Mouse (Mus musculus): ENCODE data around the gene Arrdc5. TPM values are rescaled to one million over a fixed set of nuclear protein-coding genes. Genes with fewer than 3 reads are reported as not detected.
A peak's percentile ranks its signal among the peaks of the same experiment; 100 is the strongest.

Arrdc5 gene
- polyA plus RNA-seq, 1 experiment from 2014 or later: not detected

DNA sequence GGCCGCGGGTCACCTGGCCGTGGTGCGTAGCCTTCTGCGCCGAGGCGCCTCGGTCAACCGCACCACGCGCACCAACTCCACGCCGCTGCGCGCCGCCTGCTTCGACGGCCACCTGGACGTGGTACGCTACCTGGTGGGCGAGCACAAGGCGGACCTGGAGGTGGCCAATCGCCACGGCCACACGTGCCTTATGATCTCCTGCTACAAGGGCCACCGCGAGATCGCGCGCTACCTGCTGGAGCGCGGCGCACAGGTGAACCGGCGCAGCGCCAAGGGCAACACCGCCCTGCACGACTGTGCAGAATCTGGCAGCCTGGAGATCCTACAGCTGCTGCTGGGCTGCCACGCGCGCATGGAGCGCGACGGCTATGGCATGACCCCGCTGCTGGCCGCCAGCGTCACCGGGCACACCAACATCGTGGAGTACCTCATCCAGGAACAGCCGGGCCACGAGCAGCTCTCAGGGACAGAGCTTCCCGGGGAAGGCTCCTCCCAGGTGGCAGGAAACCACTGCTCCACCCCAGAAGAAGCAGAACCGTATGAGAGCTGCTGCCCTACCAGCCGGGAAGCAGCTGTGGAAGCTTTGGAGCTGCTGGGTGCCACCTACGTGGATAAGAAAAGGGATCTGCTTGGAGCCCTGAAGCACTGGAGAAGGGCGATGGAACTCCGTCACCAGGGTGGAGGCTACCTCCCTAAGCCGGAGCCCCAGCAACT is 42.7 kb downstream of the Arrdc5 start:
- Histone ChIP-seq H3K4me1 (ENCODE audit: insufficient read depth, low read depth, low read length) (peaks cover 3% of the 10 kb centered on the region; the same call in 1 of the 2 replicates), H3K9me3 (ENCODE audit: low read length) (no peaks in the 10 kb centered on the region), H3K36me3 (ENCODE audit: insufficient read depth, low read length) (peaks cover 13% of the 10 kb centered on the region), H3K4me2 (replicated peaks; ENCODE audit: low read depth, low read length) (peak overlapping the region; percentile 90), H3K4me3 (ENCODE audit: low read depth, low read length) (peak overlapping the region; percentile 61), H3K27ac (ENCODE audit: low read length) (peak overlapping the region; percentile 96), H3K9ac (replicated peaks; ENCODE audit: low read depth) (peak overlapping the region; percentile 51), H3K27me3 (replicated peaks; ENCODE audit: insufficient read depth, low read length) (no peaks in the 10 kb centered on the region)
- DNase-seq (ENCODE audit: low spot score) (no peak), ATAC-seq (peak; percentile 0; the same call in 1 of the 2 replicates)
- no peak for TF ChIP-seq EP300 (IDR thresholded peaks at IDR 0.05)
- WGBS: 7% methylated on average over 48 of the region's 58 CpGs

DNA sequence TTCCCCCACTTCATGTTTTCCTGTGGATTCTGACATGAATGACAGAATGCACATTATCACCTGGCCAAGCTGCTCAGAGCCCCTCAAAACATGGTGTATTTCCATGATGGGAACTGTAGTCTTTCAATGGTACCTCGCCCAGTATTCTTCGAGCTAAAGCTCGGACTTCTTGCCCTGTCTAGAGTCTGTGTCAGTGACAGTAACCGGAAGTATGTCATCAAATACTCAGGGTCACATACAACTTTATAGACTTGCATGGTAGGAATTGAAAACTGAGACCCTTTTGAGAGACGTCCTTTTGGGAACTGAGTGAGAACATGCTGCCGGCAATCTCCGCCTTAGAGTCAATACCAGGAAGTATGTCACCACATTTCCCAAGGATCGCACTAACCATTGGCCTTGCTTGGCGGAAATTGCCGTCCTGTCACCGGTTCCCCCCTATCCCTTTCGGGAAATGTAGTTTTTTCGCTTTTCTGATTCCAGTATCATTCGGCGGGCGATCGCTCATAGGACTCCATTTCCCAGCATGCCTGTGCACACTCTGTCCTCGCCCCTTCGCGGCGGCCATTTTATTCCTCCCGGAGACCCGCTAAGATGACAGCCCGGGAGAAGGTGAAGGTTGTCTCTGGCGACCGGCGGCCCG is 43.7 kb downstream of the Arrdc5 start, which contains the start of gene Fem1a:
Fem1a (plus strand) TSS at position 572 of the 643 bp plus-strand sequence.
- H3K4me1 ChIP-seq (ENCODE audit: insufficient read depth, low read depth, low read length): peaks cover 3% of the 10 kb centered on the region; the same call in 1 of the 2 replicates
- H3K27ac ChIP-seq (ENCODE audit: low read length): peak within 1 kb of the TSS; percentile 96
- H3K4me3 ChIP-seq (ENCODE audit: low read depth, low read length): peak within 1 kb of the TSS; percentile 61
- peak within 1 kb of the TSS; percentile 90 for H3K4me2 ChIP-seq (replicated peaks; ENCODE audit: low read depth, low read length)
- peak within 1 kb of the TSS; percentile 51 for H3K9ac ChIP-seq (replicated peaks; ENCODE audit: low read depth)
- peak; percentile 91 for ATAC-seq
- no peaks in the 10 kb centered on the region for H3K9me3 ChIP-seq (ENCODE audit: low read length)
- TF ChIP-seq CTCF (IDR thresholded peaks at IDR 0.05) (no peak), EP300 (IDR thresholded peaks at IDR 0.05) (peak; percentile 60)
- DNase-seq (ENCODE audit: low spot score): peak; percentile 100
- WGBS: under 1% methylated on average over 28 of the region's 28 CpGs
- H3K27me3 ChIP-seq (replicated peaks; ENCODE audit: insufficient read depth, low read length): no peaks in the 10 kb centered on the region
- H3K36me3 ChIP-seq (ENCODE audit: insufficient read depth, low read length): peaks cover 13% of the 10 kb centered on the region

DNA sequence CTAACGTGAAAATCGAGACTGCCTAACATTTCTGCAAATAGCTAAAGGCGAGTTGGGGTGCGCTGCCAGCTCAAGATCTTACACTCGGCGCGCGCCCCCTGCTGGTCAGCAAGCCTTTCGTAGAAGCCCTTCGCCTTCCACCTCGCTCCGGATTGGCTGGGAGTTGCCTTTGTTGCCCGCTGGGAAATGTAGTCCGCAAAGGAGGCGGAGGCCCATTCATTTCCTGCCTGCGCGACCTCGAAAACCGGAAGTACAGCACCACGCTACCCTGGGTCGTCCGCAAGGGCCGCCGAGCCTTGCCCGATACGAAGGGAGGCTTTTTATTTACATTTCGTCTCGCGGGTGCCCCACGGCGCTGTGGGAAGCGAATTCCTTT is 44.2 kb downstream of the Arrdc5 start:
- ATAC-seq (peak; percentile 93), DNase-seq (ENCODE audit: low spot score) (peak; percentile 100)
- Histone ChIP-seq H3K27ac (ENCODE audit: low read length) (peak overlapping the region; percentile 96), H3K27me3 (replicated peaks; ENCODE audit: insufficient read depth, low read length) (no peaks in the 10 kb centered on the region), H3K36me3 (ENCODE audit: insufficient read depth, low read length) (peaks cover 13% of the 10 kb centered on the region), H3K9ac (replicated peaks; ENCODE audit: low read depth) (no peak overlapping the region), H3K4me1 (ENCODE audit: insufficient read depth, low read depth, low read length) (peaks cover 3% of the 10 kb centered on the region; the same call in 1 of the 2 replicates), H3K4me2 (replicated peaks; ENCODE audit: low read depth, low read length) (peak overlapping the region; percentile 90), H3K4me3 (ENCODE audit: low read depth, low read length) (peak overlapping the region; percentile 61), H3K9me3 (ENCODE audit: low read length) (no peaks in the 10 kb centered on the region)
- TF ChIP-seq CTCF (IDR thresholded peaks at IDR 0.05) (peak; percentile 98), EP300 (IDR thresholded peaks at IDR 0.05) (no peak)
- WGBS: under 1% methylated on average over 32 of the region's 32 CpGs

DNA sequence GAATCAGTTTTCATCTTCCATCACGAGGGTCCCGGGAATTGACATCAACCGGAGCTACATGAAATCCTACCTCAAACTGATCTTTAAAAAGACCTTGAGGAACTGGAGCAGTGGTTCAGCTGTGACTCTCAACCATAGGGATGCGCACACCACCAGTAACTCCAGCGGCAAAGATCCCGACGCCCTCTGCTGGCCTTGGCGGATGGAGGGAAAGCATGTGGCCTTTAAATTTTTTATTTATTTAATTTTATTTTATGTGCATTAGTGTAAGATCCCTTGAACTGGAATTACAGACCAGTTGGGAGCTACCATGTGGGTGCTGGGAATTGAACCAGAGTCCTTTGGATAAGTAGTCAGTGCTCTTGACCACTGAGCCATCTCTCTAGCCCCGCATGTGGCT is 44.7 kb downstream of the Arrdc5 start:
- 15% methylated on average over 9 of the region's 9 CpGs for WGBS
- H3K9ac ChIP-seq (replicated peaks; ENCODE audit: low read depth): no peak overlapping the region
- no peak for TF ChIP-seq EP300 (IDR thresholded peaks at IDR 0.05)
- TF ChIP-seq CTCF (IDR thresholded peaks at IDR 0.05): no peak
- H3K27me3 ChIP-seq (replicated peaks; ENCODE audit: insufficient read depth, low read length): no peaks in the 10 kb centered on the region
- H3K9me3 ChIP-seq (ENCODE audit: low read length): no peaks in the 10 kb centered on the region
- no peak overlapping the region for H3K27ac ChIP-seq (ENCODE audit: low read length)
- 0 out of 2 replicates have a peak overlapping the region, but pooled peaks have one; percentile 8 for H3K4me2 ChIP-seq (replicated peaks; ENCODE audit: low read depth, low read length)
- H3K36me3 ChIP-seq (ENCODE audit: insufficient read depth, low read length): peaks cover 12% of the 10 kb centered on the region
- ATAC-seq: no peak
- H3K4me3 ChIP-seq (ENCODE audit: low read depth, low read length): no peak overlapping the region
- no peak for DNase-seq (ENCODE audit: low spot score)
- H3K4me1 ChIP-seq (ENCODE audit: insufficient read depth, low read depth, low read length): peaks cover 3% of the 10 kb centered on the region; the same call in 1 of the 2 replicates

DNA sequence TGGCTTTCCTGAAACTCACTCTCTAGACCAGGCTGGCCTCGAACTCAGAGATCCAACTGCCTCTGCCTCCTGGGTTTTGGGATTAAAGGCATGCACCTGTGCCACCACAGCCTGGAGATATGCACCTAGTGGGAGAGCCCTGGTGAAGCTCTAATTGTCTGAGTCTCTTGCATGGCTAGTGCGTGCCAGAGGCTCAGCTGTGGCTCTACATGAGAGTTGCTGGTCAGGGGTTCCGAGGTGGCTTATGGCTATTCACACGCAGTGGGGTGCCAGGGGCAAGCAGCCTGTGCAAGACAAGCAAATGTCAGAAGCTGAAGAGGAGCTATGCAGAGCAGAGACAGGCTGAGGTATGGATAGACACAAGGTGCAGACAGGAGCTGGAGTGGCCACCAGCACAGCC is 45.4 kb downstream of the Arrdc5 start:
- H3K27me3 ChIP-seq (replicated peaks; ENCODE audit: insufficient read depth, low read length): no peaks in the 10 kb centered on the region
- no peak for DNase-seq (ENCODE audit: low spot score)
- TF ChIP-seq CTCF (IDR thresholded peaks at IDR 0.05): no peak
- no peak overlapping the region for H3K9ac ChIP-seq (replicated peaks; ENCODE audit: low read depth)
- peaks cover 5% of the 10 kb centered on the region; the same call in 1 of the 2 replicates for H3K36me3 ChIP-seq (ENCODE audit: insufficient read depth, low read length)
- no peak overlapping the region for H3K27ac ChIP-seq (ENCODE audit: low read length)
- H3K9me3 ChIP-seq (ENCODE audit: low read length): no peaks in the 10 kb centered on the region
- ATAC-seq: no peak
- no peak overlapping the region for H3K4me2 ChIP-seq (replicated peaks; ENCODE audit: low read depth, low read length)
- 75% methylated on average over 4 of the region's 4 CpGs for WGBS
- no peak overlapping the region for H3K4me3 ChIP-seq (ENCODE audit: low read depth, low read length)
- peaks cover 3% of the 10 kb centered on the region; the same call in 1 of the 2 replicates for H3K4me1 ChIP-seq (ENCODE audit: insufficient read depth, low read depth, low read length)

DNA sequence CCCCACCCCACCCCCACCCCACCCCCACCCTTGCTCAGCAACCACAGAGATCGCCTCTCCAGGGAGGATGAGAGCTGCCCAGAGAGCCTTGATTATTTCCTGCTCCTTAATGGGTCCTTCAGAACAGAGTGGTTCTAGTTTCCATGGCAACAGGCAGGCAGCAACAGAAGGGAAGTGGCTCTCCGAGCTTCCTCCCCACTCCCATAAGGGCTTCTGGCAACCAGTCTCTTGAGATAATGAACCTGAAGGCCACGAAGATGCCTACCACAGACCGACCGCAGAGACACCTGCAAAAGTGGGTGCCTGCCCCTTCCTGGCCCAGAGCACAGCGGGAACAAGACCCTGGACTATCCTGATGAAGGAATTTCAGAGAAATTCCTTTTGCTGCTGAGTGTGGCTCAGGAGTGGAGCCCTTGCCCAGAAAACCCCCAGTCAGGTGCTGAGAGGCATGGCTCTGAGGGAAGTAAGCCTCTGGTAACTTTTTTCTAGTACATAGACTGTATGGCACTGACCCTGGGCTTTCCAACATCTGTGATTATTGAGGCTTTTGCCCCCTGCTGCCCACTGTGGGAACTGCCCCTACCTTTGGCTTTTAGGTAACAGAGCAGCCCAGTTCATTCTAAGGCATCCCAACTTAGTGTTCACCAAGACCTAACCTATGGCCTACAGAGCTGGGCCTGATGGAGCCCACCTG is 48.8 kb downstream of the Arrdc5 start:
- no peak overlapping the region for H3K4me2 ChIP-seq (replicated peaks; ENCODE audit: low read depth, low read length)
- peak; percentile 65 for ATAC-seq

More for the DNA sequence above, 48.8 kb downstream of the Arrdc5 start:
- peak; percentile 92 for DNase-seq (ENCODE audit: low spot score)
- no peaks in the 10 kb centered on the region for H3K36me3 ChIP-seq (ENCODE audit: insufficient read depth, low read length)
- H3K4me3 ChIP-seq (ENCODE audit: low read depth, low read length): no peak overlapping the region
- peak overlapping the region; percentile 22 for H3K27ac ChIP-seq (ENCODE audit: low read length)
- H3K9me3 ChIP-seq (ENCODE audit: low read length): no peaks in the 10 kb centered on the region
- H3K9ac ChIP-seq (replicated peaks; ENCODE audit: low read depth): no peak overlapping the region
- no peaks in the 10 kb centered on the region for H3K4me1 ChIP-seq (ENCODE audit: insufficient read depth, low read depth, low read length)
- WGBS: 14% methylated on average over 6 of the region's 6 CpGs
- TF ChIP-seq CTCF (IDR thresholded peaks at IDR 0.05) (peak; percentile 79), EP300 (IDR thresholded peaks at IDR 0.05) (no peak)
- H3K27me3 ChIP-seq (replicated peaks; ENCODE audit: insufficient read depth, low read length): no peaks in the 10 kb centered on the region

Measured in lung, postnatal 0 days (tissue).